Mouse (Mus musculus): ENCODE measurements at regions not wholly inside any gene's neighbourhood (a gene's known extent, or its start where the extent isn't known, plus 50 kb on each side); places are given as distances from the start of the nearest gene placed in this dataset.

- DNase-seq (ENCODE audit: low read depth, low spot score), result no peak
Observed at GRCm38 (mm10) chr14:106190721-106191120, 84.7 kb downstream of the Trim52 start.

- no peak for DNase-seq (ENCODE audit: low read depth, low spot score)
Observed at GRCm38 (mm10) chr14:106193583-106193982, 87.6 kb downstream of the Trim52 start.

- no peak for DNase-seq (ENCODE audit: low read depth, low spot score)
Observed at GRCm38 (mm10) chr14:106194104-106194503, 88.1 kb downstream of the Trim52 start.

GRCm38 (mm10) chr14:106197826-106198225, 91.8 kb downstream of the Trim52 start:
- DNase-seq (ENCODE audit: low read depth, low spot score), result no peak

GRCm38 (mm10) chr14:106199109-106199508, 93.1 kb downstream of the Trim52 start:
- no peak for DNase-seq (ENCODE audit: low read depth, low spot score)

- DNase-seq (ENCODE audit: low read depth, low spot score), result no peak
Observed at GRCm38 (mm10) chr14:106199536-106200319, 93.7 kb downstream of the Trim52 start.

GRCm38 (mm10) chr14:106211062-106211461, 105.1 kb downstream of the Trim52 start:
- DNase-seq (ENCODE audit: low read depth, low spot score), result no peak

GRCm38 (mm10) chr14:106217681-106218080, 111.7 kb downstream of the Trim52 start:
- no peak for DNase-seq (ENCODE audit: low read depth, low spot score)

- no peak for DNase-seq (ENCODE audit: low read depth, low spot score)
Observed at GRCm38 (mm10) chr14:106219293-106219797, 113.3 kb downstream of the Trim52 start.

GRCm38 (mm10) chr14:106225401-106225800, 119.4 kb downstream of the Trim52 start:
- DNase-seq (ENCODE audit: low read depth, low spot score), result no peak

- no peak for DNase-seq (ENCODE audit: low read depth, low spot score)
Observed at GRCm38 (mm10) chr14:106241721-106242405, 135.9 kb downstream of the Trim52 start.

GRCm38 (mm10) chr14:106259396-106260108, 153.6 kb downstream of the Trim52 start:
- no peak for DNase-seq (ENCODE audit: low read depth, low spot score)

- DNase-seq (ENCODE audit: low read depth, low spot score), result no peak
Observed at GRCm38 (mm10) chr14:106265290-106265689, 159.3 kb downstream of the Trim52 start.

GRCm38 (mm10) chr14:106267679-106268561, 161.9 kb downstream of the Trim52 start:
- DNase-seq (ENCODE audit: low read depth, low spot score), result no peak

GRCm38 (mm10) chr14:106269680-106270079, 163.7 kb downstream of the Trim52 start:
- DNase-seq (ENCODE audit: low read depth, low spot score), result no peak

GRCm38 (mm10) chr14:106313558-106313957, 207.6 kb downstream of the Trim52 start:
- DNase-seq (ENCODE audit: low read depth, low spot score), result no peak

- DNase-seq (ENCODE audit: low read depth, low spot score), result no peak
Observed at GRCm38 (mm10) chr14:106314079-106314551, 208.1 kb downstream of the Trim52 start.

GRCm38 (mm10) chr14:106318767-106319166, 212.8 kb downstream of the Trim52 start:
- DNase-seq (ENCODE audit: low read depth, low spot score), result no peak

- DNase-seq (ENCODE audit: low read depth, low spot score), result no peak
Observed at GRCm38 (mm10) chr14:106327653-106328283, 221.8 kb downstream of the Trim52 start.

Data from CD4-positive, CD25-positive, alpha-beta regulatory T cell, adult 2 months (primary cell).